Mouse (Mus musculus) CH12.LX (cell line): ENCODE measurements around the gene Cish.

Experiments
- CTCF ChIP-seq, 2 experiments: IDR thresholded peaks in 1 of 2; conservative IDR thresholded peaks in 1 of 2; 2 replicates each; pipeline ENCODE4 v1.5.1; 2011 to 2012; ENCODE audit warnings: low read depth in 2 of 2, low read length in 2 of 2, improper control_type of control experiment in 1 of 2, inconsistent platforms in 1 of 2, mild to moderate bottlenecking in 1 of 2, moderate library complexity in 1 of 2
- E2F4 ChIP-seq: IDR thresholded peaks from 2 replicates; pipeline ENCODE4 v1.6.1; 2011; ENCODE audit warnings: low read depth, low read length, improper control_type of control experiment; ENCODE audit not compliant: insufficient replicate concordance
- EP300 ChIP-seq: IDR thresholded peaks from 2 replicates; pipeline ENCODE4 v1.6.1; 2011; ENCODE audit warnings: low read length, improper control_type of control experiment
- POLR2A ChIP-seq: IDR thresholded peaks from 2 replicates; pipeline ENCODE4 v1.6.1; 2011; ENCODE audit warnings: low read depth, mild to moderate bottlenecking, improper control_type of control experiment, low read length
- POLR2AphosphoS2 ChIP-seq: IDR thresholded peaks from 2 replicates; pipeline ENCODE4 v1.6.1; 2011; ENCODE audit warnings: low read depth, low read length, improper control_type of control experiment
- RAD21 ChIP-seq: IDR thresholded peaks from 2 replicates; pipeline ENCODE4 v1.6.1; 2011; ENCODE audit warnings: low read depth, mild to moderate bottlenecking, low read length, improper control_type of control experiment, moderate library complexity
- SIN3A ChIP-seq: IDR thresholded peaks from 2 replicates; pipeline ENCODE4 v1.6.1; 2012; ENCODE audit warnings: low read length, improper control_type of control experiment, inconsistent platforms
- SMC3 ChIP-seq: IDR thresholded peaks from 2 replicates; pipeline ENCODE4 v1.6.1; 2011; ENCODE audit warnings: low read depth, low read length, improper control_type of control experiment
- USF2 ChIP-seq: conservative IDR thresholded peaks from 2 replicates; pipeline ENCODE4 v1.6.1; 2011; ENCODE audit warnings: low read depth, low read length, improper control_type of control experiment
- ZNF384 ChIP-seq: IDR thresholded peaks from 2 replicates; pipeline ENCODE4 v1.6.1; 2012; ENCODE audit warnings: low read depth, low read length, improper control_type of control experiment, inconsistent platforms

DNA sequence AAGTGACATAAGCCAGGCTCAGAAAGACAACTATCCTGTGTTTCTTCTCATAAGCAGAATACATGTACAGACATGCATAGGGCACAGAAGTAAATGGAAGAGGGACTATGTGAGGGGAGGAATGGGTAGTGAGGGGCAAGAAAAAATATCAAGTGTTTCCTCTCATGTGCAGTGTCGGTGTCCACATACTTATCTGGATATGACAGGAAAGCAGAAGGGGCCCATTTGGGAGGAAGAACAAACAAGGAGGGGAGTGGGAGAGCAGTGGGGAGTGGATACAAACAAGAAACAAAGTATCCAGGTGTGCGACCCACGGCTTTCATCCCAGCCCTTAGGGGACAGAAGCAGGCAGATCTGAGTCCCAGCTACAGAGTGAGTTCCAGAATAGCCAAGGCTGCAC, 18.1 kb downstream of the Cish start:
- TF ChIP-seq SIN3A (no peak), CTCF (conservative IDR thresholded peaks at IDR 0.05 in 1 of 2, IDR thresholded peaks at IDR 0.05 in 1 of 2; ENCODE audit: low read depth in 2 of 2, low read length in 2 of 2) (no peak), SMC3 (no peak), POLR2A (no peak), POLR2AphosphoS2 (no peak), RAD21 (no peak), E2F4 (no peak), ZNF384 (no peak), EP300 (no peak), USF2 (no peak)
